ENCODE assay signal across 15 mouse cellular contexts in the genomic region with DNA sequence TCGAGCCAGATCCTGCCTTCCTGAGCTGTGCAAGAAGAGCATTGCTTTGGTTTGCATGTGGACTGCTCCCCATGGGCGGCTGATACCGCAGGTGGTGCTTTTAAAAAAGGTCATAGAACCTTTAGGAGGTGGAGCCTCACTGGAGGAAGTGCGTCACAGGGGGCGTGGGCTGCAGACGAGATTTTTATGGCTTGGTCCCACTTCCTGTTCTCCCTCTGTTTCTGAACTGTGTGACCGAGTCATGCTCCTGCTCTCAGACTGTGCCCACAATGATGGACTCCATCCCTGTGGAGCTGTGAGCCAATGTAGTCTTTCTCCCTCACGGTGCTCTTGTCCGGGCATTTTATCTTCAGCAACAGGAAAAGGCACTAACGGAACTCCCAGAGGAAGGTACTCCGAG.
DNase-seq lines count a peak whose midpoint lies in the region; ATAC-seq and TF ChIP-seq lines count a peak whose summit lies in the region.
"Had no signal": no experiment of that assay in that cellular context is flagged by ENCODE, and none has a peak within 500 bp of the region (broad histone marks: within the 10 kb centered on the region; RNA-seq: fewer than 3 reads in every experiment).

No protein-coding gene starts in this region.

- no peak overlapping the region for H3K4me3 ChIP-seq in kidney, embryonic 16.5 days (ENCODE audit: low read length)
- H3K4me3 ChIP-seq in ES-Bruce4 (ENCODE audit: low read depth, low read length), result peak overlapping the region; percentile 19; the same call in 1 of the 2 replicates
- H3K4me3 ChIP-seq in bone marrow macrophage, adult 2 months (ENCODE audit: insufficient read depth, low read length), result peak overlapping the region; percentile 37
- H3K4me3 ChIP-seq in liver, embryonic 12.5 days, result no peak overlapping the region
- H3K4me3 ChIP-seq in forebrain, embryonic 15.5 days, result no peak overlapping the region
- H3K4me3 ChIP-seq: forebrain, embryonic 12.5 days; liver, embryonic 13.5 days; midbrain, embryonic 15.5 days had no signal

- no peak overlapping the region for H3K4me2 ChIP-seq in kidney, embryonic 16.5 days (replicated peaks; ENCODE audit: low read depth, low read length)
- 0 out of 2 replicates have a peak overlapping the region, but pooled peaks have one; percentile 4 for H3K4me2 ChIP-seq in liver, embryonic 12.5 days
- no peak overlapping the region for H3K4me2 ChIP-seq in forebrain, embryonic 15.5 days (replicated peaks)
- H3K4me2 ChIP-seq: forebrain, embryonic 12.5 days; hindbrain, embryonic 14.5 days; liver, embryonic 13.5 days; midbrain, embryonic 15.5 days had no signal

- TF ChIP-seq CTCF in ES-Bruce4 (IDR thresholded peaks at IDR 0.05; ENCODE audit: low read depth, low read length), result no peak
- TF ChIP-seq CTCF in bone marrow macrophage, adult 2 months (IDR thresholded peaks at IDR 0.05; ENCODE audit: low read depth, low read length), result no peak

- no peaks in the 10 kb centered on the region for H3K36me3 ChIP-seq in kidney, embryonic 16.5 days (ENCODE audit: insufficient read depth, low read length)
- no peaks in the 10 kb centered on the region for H3K36me3 ChIP-seq in ES-Bruce4 (ENCODE audit: control insufficient read depth, insufficient read depth, low read length, poor library complexity, severe bottlenecking)
- no peaks in the 10 kb centered on the region for H3K36me3 ChIP-seq in liver, embryonic 12.5 days
- H3K36me3 ChIP-seq in forebrain, embryonic 15.5 days, result no peaks in the 10 kb centered on the region
- H3K36me3 ChIP-seq: forebrain, embryonic 12.5 days; liver, embryonic 13.5 days; midbrain, embryonic 15.5 days had no signal

- no peaks in the 10 kb centered on the region for H3K9me3 ChIP-seq in kidney, embryonic 16.5 days (ENCODE audit: low read length)
- no peaks in the 10 kb centered on the region for H3K9me3 ChIP-seq in ES-Bruce4 (replicated peaks; ENCODE audit: control insufficient read depth, insufficient read depth, low read length, poor library complexity, severe bottlenecking)
- no peaks in the 10 kb centered on the region for H3K9me3 ChIP-seq in liver, embryonic 12.5 days (replicated peaks)
- H3K9me3 ChIP-seq in forebrain, embryonic 15.5 days, result no peaks in the 10 kb centered on the region
- H3K9me3 ChIP-seq: forebrain, embryonic 12.5 days; liver, embryonic 13.5 days; midbrain, embryonic 15.5 days had no signal

- H3K9ac ChIP-seq in kidney, embryonic 16.5 days (replicated peaks; ENCODE audit: low read length), result no peak overlapping the region
- no peak overlapping the region for H3K9ac ChIP-seq in ES-Bruce4 (ENCODE audit: low read depth, poor library complexity, severe bottlenecking)
- no peak overlapping the region for H3K9ac ChIP-seq in liver, embryonic 12.5 days
- H3K9ac ChIP-seq in forebrain, embryonic 15.5 days (replicated peaks), result no peak overlapping the region
- H3K9ac ChIP-seq: forebrain, embryonic 12.5 days; hindbrain, embryonic 14.5 days; liver, embryonic 13.5 days; midbrain, embryonic 15.5 days had no signal

- peaks cover 10% of the 10 kb centered on the region for H3K4me1 ChIP-seq in kidney, embryonic 16.5 days (ENCODE audit: insufficient read depth, low read length)
- no peaks in the 10 kb centered on the region for H3K4me1 ChIP-seq in ES-Bruce4 (ENCODE audit: control insufficient read depth, insufficient read depth, low read length)
- H3K4me1 ChIP-seq in bone marrow macrophage, adult 2 months (ENCODE audit: control insufficient read depth, insufficient read depth, low read length), result no peaks in the 10 kb centered on the region
- no peaks in the 10 kb centered on the region for H3K4me1 ChIP-seq in liver, embryonic 12.5 days
- H3K4me1 ChIP-seq in forebrain, embryonic 15.5 days, result no peaks in the 10 kb centered on the region; the same call in 1 of the 2 replicates
- H3K4me1 ChIP-seq: liver, embryonic 13.5 days had no signal

- DNase-seq in kidney, postnatal 25 days, result no peak
- DNase-seq in lung, postnatal 14 days, result no peak
- DNase-seq: kidney, postnatal 14 days; liver, embryonic 13.5 days; thymus, postnatal 14 days had no signal

- TF ChIP-seq EP300 in ES-Bruce4 (IDR thresholded peaks at IDR 0.05; ENCODE audit: insufficient read depth, low read depth, low read length), result no peak

- 47% methylated on average over 11 of the region's 11 CpGs for WGBS in kidney, embryonic 16.5 days
- whole genome bisulfite sequencing in liver, embryonic 12.5 days (ENCODE audit: insufficient replicate concordance), result 27% methylated on average over 11 of the region's 11 CpGs
- 69% methylated on average over 11 of the region's 11 CpGs for WGBS in forebrain, embryonic 15.5 days

- no peak overlapping the region for H3K27ac ChIP-seq in kidney, embryonic 16.5 days (ENCODE audit: low read length)
- no peak overlapping the region for H3K27ac ChIP-seq in ES-Bruce4 (ENCODE audit: insufficient read depth, low read length)
- no peak overlapping the region for H3K27ac ChIP-seq in bone marrow macrophage, adult 2 months (ENCODE audit: insufficient read depth, low read depth, low read length)
- H3K27ac ChIP-seq in liver, embryonic 12.5 days, result no peak overlapping the region
- no peak overlapping the region for H3K27ac ChIP-seq in forebrain, embryonic 15.5 days (replicated peaks)
- H3K27ac ChIP-seq: forebrain, embryonic 12.5 days; hindbrain, embryonic 14.5 days; liver, embryonic 13.5 days; midbrain, embryonic 15.5 days had no signal

- TF ChIP-seq POLR2A in ES-Bruce4 (IDR thresholded peaks at IDR 0.05; ENCODE audit: insufficient read depth, low read length), result no peak
- TF ChIP-seq POLR2A in bone marrow macrophage, adult 2 months (IDR thresholded peaks at IDR 0.05; ENCODE audit: borderline replicate concordance, low read depth, low read length), result no peak

- ATAC-seq in kidney, embryonic 16.5 days (ENCODE audit: low FRiP score, low TSS enrichment), result 0 out of 2 replicates have a peak, but pooled peaks have one; percentile 37
- no peak for ATAC-seq in liver, embryonic 12.5 days
- no peak for ATAC-seq in forebrain, embryonic 15.5 days (replicated peaks)
- ATAC-seq: intestine, postnatal 0 days; midbrain, embryonic 15.5 days; Patski had no signal

- peaks cover 40% of the 10 kb centered on the region for H3K27me3 ChIP-seq in kidney, embryonic 16.5 days (ENCODE audit: insufficient read depth, low read length)
- H3K27me3 ChIP-seq in ES-Bruce4 (ENCODE audit: control insufficient read depth, insufficient read depth, low read length, poor library complexity, severe bottlenecking), result no peaks in the 10 kb centered on the region
- H3K27me3 ChIP-seq in liver, embryonic 12.5 days (replicated peaks), result peaks cover 42% of the 10 kb centered on the region
- peaks cover 25% of the 10 kb centered on the region for H3K27me3 ChIP-seq in forebrain, embryonic 15.5 days
- H3K27me3 ChIP-seq: Patski had no signal

Comparison
In these comparisons a context has a peak if more than half of its experiments do, and no peak if none do; other contexts are left out.
1. H3K4me3 ChIP-seq: peak in ES-Bruce4 (single experiment) and bone marrow macrophage, adult 2 months (single experiment); none in kidney, embryonic 16.5 days (single experiment), liver, embryonic 12.5 days (single experiment) and forebrain, embryonic 15.5 days (single experiment).